Mouse (Mus musculus) kidney, embryonic 15.5 days (tissue): ENCODE data around the gene Atp5mpl. TPM values are rescaled to one million over a fixed set of nuclear protein-coding genes. Genes with fewer than 3 reads are reported as not detected.
A peak's percentile ranks its signal among the peaks of the same experiment; 100 is the strongest.

Experiments used
- ATAC-seq: fragments of 200-750 bp; cut with Nextera tagmentation; replicated peaks from 2 replicates; pipeline ENCODE4 v1.8.0; 2017; ENCODE audit warnings: moderate TSS enrichment; ENCODE audit not compliant: low FRiP score
- H3K27ac ChIP-seq: fragments of 300-500 bp; sonication (generic); 2 replicates; pipeline ENCODE4 v1.5.1; 2015; ENCODE audit warnings: mild to moderate bottlenecking, inconsistent platforms
- H3K27me3 ChIP-seq: fragments of 300-500 bp; sonication (generic); 2 replicates; pipeline ENCODE4 v1.6.1; 2015; ENCODE audit warnings: inconsistent platforms
- H3K36me3 ChIP-seq: fragments of 300-500 bp; sonication (generic); 2 replicates; pipeline ENCODE4 v1.6.1; 2015; ENCODE audit warnings: inconsistent platforms
- H3K4me1 ChIP-seq: fragments of 300-500 bp; sonication (generic); 2 replicates; pipeline ENCODE4 v1.6.1; 2015; ENCODE audit warnings: inconsistent platforms
- H3K4me2 ChIP-seq: fragments of 300-500 bp; sonication (generic); 2 replicates; pipeline ENCODE4 v1.6.1; 2015; ENCODE audit warnings: moderate library complexity, mild to moderate bottlenecking, inconsistent platforms
- H3K4me3 ChIP-seq: fragments of 300-500 bp; sonication (generic); replicated peaks from 2 replicates; pipeline ENCODE4 v1.5.1; 2015; ENCODE audit warnings: mild to moderate bottlenecking, inconsistent platforms
- H3K9ac ChIP-seq: fragments of 300-500 bp; sonication (generic); 2 replicates; pipeline ENCODE4 v1.6.1; 2015; ENCODE audit warnings: mild to moderate bottlenecking, inconsistent platforms
- H3K9me3 ChIP-seq: fragments of 300-500 bp; sonication (generic); replicated peaks from 2 replicates; pipeline ENCODE4 v1.6.1; 2016; ENCODE audit warnings: inconsistent platforms
- WGBS: fragments of 180-500 bp; shearing (Covaris S2); methylation state at CpG from one replicate; pipeline ENCODE4 v1.1.7; 2015; ENCODE audit warnings: mixed read lengths; 5-methylcytosine and 5-hydroxymethylcytosine counted together
- polyA plus RNA-seq: library from polyadenylated mRNA; unstranded; fragments of >200 nt; fragmentation: Nextera tagmentation; extraction: Ambion mirVana; gene quantifications from 2 replicates; pipeline ENCODE4 v1.2.1, GENCODE M21; 2015

The Atp5mpl gene
- polyA plus RNA-seq: 785 and 879 TPM in 2 replicates

DNA sequence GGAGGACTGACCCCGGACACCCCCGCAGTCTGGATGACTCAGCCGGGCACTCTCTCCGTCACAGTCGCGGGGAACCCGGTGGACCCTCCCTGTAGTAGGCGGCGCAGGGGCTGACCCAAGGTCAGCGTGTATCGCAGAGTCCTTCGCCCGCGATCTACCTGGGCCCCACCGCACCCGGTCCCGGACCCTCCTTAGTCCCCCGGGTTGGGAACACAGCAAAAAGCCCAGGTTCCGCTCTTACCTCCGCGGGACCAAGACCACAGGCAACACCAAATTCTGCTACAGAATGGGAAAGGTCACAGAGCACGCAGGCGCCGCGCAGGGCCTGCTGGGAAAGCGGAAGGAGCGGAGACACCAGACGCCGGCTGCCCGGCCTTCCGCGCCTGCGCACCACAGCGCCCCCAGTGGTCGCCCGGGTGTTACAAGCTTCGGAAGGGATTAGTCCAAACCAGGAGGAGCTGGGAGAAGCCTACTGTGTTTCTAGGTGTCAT, at the start of gene Atp5mpl:
Gene Atp5mpl, minus strand, starts transcription at position 295 of the 491 bp plus-strand sequence.
- peak within 1 kb of the TSS; percentile 89 for H3K9ac ChIP-seq
- WGBS: under 1% methylated on average over 37 of the region's 37 CpGs
- peak; percentile 92 for ATAC-seq
- peaks cover 15% of the 10 kb centered on the region for H3K4me1 ChIP-seq
- peak within 1 kb of the TSS; percentile 83 for H3K27ac ChIP-seq
- H3K36me3 ChIP-seq: peaks cover 27% of the 10 kb centered on the region
- H3K4me2 ChIP-seq: peak within 1 kb of the TSS; percentile 84
- H3K27me3 ChIP-seq: no peaks in the 10 kb centered on the region
- H3K4me3 ChIP-seq: peak within 1 kb of the TSS; percentile 93
- no peaks in the 10 kb centered on the region for H3K9me3 ChIP-seq

DNA sequence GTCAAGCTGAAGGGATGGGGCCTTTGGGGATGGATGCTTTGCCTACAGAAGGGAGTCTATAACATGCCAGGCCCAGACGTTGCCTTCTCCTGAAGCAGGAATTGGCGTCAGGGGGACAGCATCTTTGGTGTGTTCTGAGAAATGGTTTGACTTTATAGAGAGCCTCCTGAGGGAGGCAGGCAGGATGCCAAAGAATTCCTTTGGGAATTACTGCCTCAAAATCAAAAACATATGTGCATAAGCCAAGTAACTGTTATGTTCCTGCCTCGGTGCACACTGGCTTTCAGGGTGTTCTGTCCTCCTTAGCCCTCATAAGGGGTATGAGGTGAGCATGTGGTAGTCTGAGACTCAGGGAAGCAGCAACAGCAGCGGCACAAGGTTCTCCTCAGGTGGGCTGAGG, 49.6 kb upstream of the Atp5mpl start:
- Histone ChIP-seq H3K4me3 (no peak overlapping the region), H3K27me3 (no peaks in the 10 kb centered on the region), H3K4me1 (peaks cover 14% of the 10 kb centered on the region), H3K9ac (no peak overlapping the region), H3K4me2 (no peak overlapping the region), H3K9me3 (peaks cover 7% of the 10 kb centered on the region; the same call in 1 of the 2 replicates), H3K27ac (no peak overlapping the region), H3K36me3 (no peaks in the 10 kb centered on the region)
- 72% methylated on average over 4 of the region's 4 CpGs for WGBS
- no peak for ATAC-seq

DNA sequence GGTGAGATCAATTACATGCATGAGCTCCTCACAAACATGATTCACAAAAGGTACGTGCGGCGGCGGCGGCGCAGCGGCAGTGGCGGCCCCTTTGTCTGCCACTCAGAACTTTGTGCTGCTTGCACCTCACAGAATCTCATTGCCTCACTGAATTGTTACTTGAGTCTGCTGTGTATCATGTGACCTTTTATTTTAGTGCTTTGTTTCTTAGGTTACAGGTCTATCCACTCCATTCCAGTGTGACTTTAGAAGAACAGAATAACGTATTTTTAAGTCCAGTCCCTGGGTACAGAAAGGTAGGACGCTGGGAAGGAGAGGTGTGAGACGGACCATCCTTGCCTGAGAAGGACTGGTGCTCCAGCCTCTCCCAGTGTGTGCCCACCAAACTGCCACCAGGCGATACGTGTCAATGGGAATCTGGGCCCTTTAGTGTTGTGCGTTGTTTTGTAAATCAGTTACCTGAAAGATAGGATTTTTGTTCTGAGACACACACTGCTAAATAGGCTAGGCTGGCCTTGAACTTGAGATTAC, 46.6 kb upstream of the Atp5mpl start:
- Histone ChIP-seq H3K9me3 (no peaks in the 10 kb centered on the region), H3K4me3 (peak overlapping the region; percentile 27), H3K27ac (peak overlapping the region; percentile 84), H3K36me3 (no peaks in the 10 kb centered on the region), H3K9ac (0 out of 2 replicates have a peak overlapping the region, but pooled peaks have one; percentile 15), H3K4me2 (peak overlapping the region; percentile 54), H3K27me3 (no peaks in the 10 kb centered on the region), H3K4me1 (peaks cover 14% of the 10 kb centered on the region)
- peak; percentile 68 for ATAC-seq
- 23% methylated on average over 14 of the region's 14 CpGs for WGBS

DNA sequence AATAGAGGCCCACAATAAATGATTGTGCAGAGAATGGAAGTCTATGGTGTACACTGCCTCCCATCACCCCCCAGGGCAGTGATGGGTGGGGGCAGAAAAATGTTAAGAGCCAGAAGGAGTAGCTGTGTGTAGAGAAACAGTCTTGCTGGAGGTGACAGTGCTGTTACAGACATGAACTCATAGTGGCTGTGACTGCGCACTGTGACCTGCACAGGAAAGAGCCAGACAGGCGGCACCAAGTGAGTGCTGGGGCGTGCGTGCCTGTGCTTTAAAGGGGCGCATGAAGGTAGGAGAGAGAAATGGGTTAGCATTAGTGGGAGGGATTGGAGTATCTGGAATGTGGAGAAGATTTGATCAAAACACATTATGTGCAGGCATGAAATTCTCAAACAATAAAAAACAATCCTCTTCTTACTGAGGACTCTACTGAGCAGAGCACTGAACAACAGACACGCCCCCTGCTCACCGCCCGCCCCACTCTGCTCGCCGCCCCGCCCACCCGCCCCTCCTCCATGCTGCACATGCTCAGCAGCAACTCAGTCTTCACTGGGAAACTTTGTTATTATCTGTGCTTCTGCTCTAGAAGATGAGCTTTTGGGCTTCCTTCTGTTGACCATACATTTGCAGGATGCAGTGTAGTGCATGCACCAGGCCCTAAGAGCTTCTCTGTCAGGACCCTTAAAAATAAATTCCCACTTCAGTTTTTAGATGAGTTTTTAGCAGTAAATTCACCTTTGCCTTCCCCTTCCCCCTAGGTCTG, 45.9 kb upstream of the Atp5mpl start:
- ATAC-seq: peak; percentile 96

DNA sequence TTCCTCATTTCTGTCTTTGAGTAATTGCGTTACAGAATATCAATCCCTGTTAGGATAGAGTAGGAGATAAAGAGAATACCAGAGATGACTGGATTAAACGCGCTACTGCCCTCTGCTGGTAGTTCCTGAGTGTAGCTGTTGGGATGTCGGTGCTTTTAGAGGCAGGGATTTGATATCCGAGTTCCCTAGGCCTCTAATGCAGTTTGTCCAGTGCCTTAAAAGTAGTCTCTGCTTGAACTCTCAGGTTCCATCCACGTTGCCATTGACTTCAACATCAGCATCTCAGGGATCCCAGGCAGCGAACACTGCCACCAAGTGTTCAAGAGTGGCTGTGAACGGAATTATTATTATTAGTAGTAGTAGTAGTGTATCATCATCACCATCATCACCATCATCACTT, 34.4 kb upstream of the Atp5mpl start:
- Histone ChIP-seq H3K27ac (no peak overlapping the region), H3K9ac (no peak overlapping the region), H3K36me3 (no peaks in the 10 kb centered on the region), H3K9me3 (0 out of 2 replicates have a peak, but pooled peaks cover under 1% of the 10 kb centered on the region), H3K4me2 (no peak overlapping the region), H3K4me3 (no peak overlapping the region), H3K4me1 (no peaks in the 10 kb centered on the region), H3K27me3 (no peaks in the 10 kb centered on the region)
- WGBS: 19% methylated on average over 8 of the region's 8 CpGs
- ATAC-seq: no peak

More for the DNA sequence above, 45.9 kb upstream of the Atp5mpl start:
- H3K4me3 ChIP-seq: peak overlapping the region; percentile 27
- H3K9ac ChIP-seq: 0 out of 2 replicates have a peak overlapping the region, but pooled peaks have one; percentile 15
- no peaks in the 10 kb centered on the region for H3K9me3 ChIP-seq
- peaks cover 14% of the 10 kb centered on the region for H3K4me1 ChIP-seq
- no peaks in the 10 kb centered on the region for H3K36me3 ChIP-seq
- 28% methylated on average over 12 of the region's 12 CpGs for WGBS
- no peaks in the 10 kb centered on the region for H3K27me3 ChIP-seq
- peak overlapping the region; percentile 54 for H3K4me2 ChIP-seq
- peak overlapping the region; percentile 84 for H3K27ac ChIP-seq

DNA sequence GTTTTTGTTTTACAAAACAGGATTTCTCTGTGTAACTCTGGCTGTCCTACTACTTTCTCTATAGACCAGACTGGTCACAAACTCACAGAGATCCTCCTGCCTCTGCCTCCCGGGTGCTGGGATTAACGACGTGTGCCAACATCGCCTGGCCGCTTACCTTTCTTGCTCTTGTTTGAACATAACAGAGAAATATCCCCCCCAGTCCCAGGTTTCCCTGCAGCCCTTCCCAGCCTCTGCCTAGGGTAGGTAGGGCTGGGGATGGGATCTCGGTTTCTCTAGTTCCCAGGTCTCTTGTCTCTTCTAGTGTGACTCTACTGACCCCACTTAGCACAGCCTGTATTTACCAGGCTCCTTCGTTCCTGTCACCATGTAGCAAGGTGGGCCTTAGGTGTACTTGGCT, 33.0 kb upstream of the Atp5mpl start:
- H3K9ac ChIP-seq: no peak overlapping the region
- no peak overlapping the region for H3K4me2 ChIP-seq
- H3K4me1 ChIP-seq: no peaks in the 10 kb centered on the region
- ATAC-seq: no peak
- no peak overlapping the region for H3K27ac ChIP-seq
- H3K9me3 ChIP-seq: 0 out of 2 replicates have a peak, but pooled peaks cover 7% of the 10 kb centered on the region
- 91% methylated on average over 7 of the region's 7 CpGs for WGBS
- H3K36me3 ChIP-seq: no peaks in the 10 kb centered on the region
- no peaks in the 10 kb centered on the region for H3K27me3 ChIP-seq
- no peak overlapping the region for H3K4me3 ChIP-seq

DNA sequence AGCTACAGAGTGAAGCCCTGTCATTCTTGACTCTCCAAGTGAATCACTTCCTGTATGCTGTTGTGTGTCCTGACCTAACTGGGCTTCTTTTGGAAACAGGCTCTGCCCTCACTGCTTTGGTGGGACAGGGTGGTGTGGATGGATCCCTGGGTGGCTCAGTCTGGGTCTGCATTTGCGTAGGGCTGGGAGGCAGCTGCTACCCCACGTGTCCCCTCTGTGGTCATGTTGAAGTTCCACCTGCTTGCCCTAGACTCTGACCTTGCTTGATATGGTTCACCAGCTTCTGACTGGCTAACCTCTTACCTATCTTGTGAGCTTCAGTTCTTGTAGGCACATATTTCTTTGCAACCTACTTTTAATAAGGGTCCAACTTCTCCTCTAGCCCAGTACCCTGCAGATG, 28.4 kb upstream of the Atp5mpl start:
- WGBS: 91% methylated on average over 2 of the region's 2 CpGs

DNA sequence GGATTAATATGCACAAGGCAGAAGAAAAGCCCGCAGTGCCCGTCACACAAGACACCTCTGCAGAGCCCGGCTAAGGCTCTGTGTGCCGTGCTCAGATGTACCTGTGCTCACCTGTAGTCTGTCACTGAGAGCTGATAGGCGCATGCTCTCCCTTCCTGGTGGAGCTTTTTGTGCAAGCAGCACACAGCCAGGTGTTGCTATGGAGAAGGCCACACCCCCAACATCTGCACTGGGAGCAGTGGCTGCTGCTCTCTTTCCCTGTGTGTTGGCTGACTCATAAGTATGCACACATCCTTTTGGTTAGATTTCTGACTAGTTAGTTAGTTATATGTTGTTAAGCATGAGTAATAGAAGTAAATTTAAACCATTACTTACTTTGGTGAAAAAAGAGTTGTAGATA, 25.8 kb upstream of the Atp5mpl start:
- no peak for ATAC-seq
- Histone ChIP-seq H3K9me3 (0 out of 2 replicates have a peak, but pooled peaks cover 7% of the 10 kb centered on the region), H3K9ac (no peak overlapping the region), H3K4me1 (0 out of 2 replicates have a peak, but pooled peaks cover 6% of the 10 kb centered on the region), H3K27ac (no peak overlapping the region), H3K27me3 (no peaks in the 10 kb centered on the region; the same call in 1 of the 2 replicates), H3K4me3 (no peak overlapping the region), H3K36me3 (no peaks in the 10 kb centered on the region), H3K4me2 (no peak overlapping the region)
- WGBS: 92% methylated on average over 5 of the region's 5 CpGs

More for the DNA sequence above, 28.4 kb upstream of the Atp5mpl start:
- Histone ChIP-seq H3K27me3 (no peaks in the 10 kb centered on the region), H3K27ac (no peak overlapping the region), H3K9me3 (0 out of 2 replicates have a peak, but pooled peaks cover 7% of the 10 kb centered on the region), H3K4me1 (0 out of 2 replicates have a peak, but pooled peaks cover under 1% of the 10 kb centered on the region), H3K4me3 (no peak overlapping the region), H3K4me2 (no peak overlapping the region), H3K36me3 (no peaks in the 10 kb centered on the region), H3K9ac (no peak overlapping the region)
- ATAC-seq: no peak

DNA sequence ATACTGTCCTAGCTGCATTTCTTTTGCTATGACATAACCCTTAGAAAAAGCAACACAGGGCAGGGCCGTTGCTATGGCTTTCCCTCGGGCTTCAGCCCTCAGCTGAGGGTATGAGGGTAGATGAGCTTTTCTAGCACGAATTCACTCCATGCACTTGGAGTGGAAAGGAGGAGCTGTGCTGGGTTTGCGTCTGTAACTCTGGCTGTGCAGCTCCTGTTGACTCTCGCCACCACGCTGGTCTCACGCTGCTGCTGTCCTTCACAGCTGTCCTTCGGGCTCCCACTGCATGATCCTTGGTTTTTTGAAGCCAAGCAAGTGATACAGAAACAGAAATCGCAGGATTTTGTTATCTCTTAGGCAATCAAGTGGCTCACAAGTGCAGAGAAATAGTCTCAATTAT, 20.0 kb upstream of the Atp5mpl start:
- no peaks in the 10 kb centered on the region for H3K36me3 ChIP-seq
- peaks cover 9% of the 10 kb centered on the region; the same call in 1 of the 2 replicates for H3K27me3 ChIP-seq
- H3K4me1 ChIP-seq: 0 out of 2 replicates have a peak, but pooled peaks cover 6% of the 10 kb centered on the region
- ATAC-seq: no peak
- no peak overlapping the region for H3K4me3 ChIP-seq
- WGBS: 48% methylated on average over 9 of the region's 9 CpGs
- H3K4me2 ChIP-seq: no peak overlapping the region
- H3K9me3 ChIP-seq: no peaks in the 10 kb centered on the region
- H3K27ac ChIP-seq: no peak overlapping the region
- no peak overlapping the region for H3K9ac ChIP-seq

DNA sequence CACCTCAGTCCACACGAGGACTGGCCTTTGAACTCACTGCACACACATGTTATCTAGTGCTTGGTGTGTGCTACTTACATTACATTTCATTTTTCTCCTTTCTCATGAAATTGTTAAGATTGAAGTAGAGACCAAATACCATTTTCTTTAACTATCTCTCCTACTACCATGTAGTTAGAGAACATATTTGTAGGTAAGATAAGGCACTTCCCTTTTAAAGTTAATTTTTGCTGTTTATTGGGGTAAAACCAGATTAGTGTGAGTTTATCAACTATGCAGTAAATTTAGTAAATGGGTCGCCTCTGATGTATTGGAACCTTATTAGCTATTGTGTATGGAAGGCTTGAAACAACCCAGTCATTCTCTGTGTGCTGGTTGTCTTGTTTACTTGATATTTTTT, 16.4 kb upstream of the Atp5mpl start:
- Histone ChIP-seq H3K9ac (no peak overlapping the region), H3K27ac (no peak overlapping the region), H3K4me2 (no peak overlapping the region), H3K36me3 (no peaks in the 10 kb centered on the region), H3K27me3 (peaks cover 17% of the 10 kb centered on the region), H3K4me1 (no peaks in the 10 kb centered on the region), H3K9me3 (no peaks in the 10 kb centered on the region), H3K4me3 (no peak overlapping the region)
- WGBS: 70% methylated on average over 2 of the region's 2 CpGs
- no peak for ATAC-seq

DNA sequence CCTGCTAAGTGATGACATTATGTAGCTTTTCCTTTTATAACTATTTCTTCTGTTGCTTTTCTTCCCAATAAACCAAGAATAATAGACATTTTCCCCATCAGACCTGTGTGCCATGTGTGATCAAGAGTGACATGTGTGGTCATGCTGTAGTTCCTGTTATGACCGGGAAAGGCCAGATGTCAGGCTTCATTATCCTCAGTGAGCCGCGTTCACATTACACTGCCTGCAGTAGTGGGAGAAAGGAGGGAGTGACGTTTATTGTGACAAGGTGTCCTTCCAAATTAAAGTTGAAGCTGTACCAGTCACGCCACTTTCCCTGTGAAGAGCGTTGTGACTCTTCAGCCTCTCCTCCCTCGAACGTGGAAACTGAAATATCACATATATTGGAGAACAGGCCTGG, 15.1 kb upstream of the Atp5mpl start:
- Histone ChIP-seq H3K4me3 (no peak overlapping the region), H3K9ac (no peak overlapping the region), H3K27ac (no peak overlapping the region), H3K27me3 (peaks cover 11% of the 10 kb centered on the region), H3K4me2 (no peak overlapping the region), H3K36me3 (no peaks in the 10 kb centered on the region), H3K9me3 (no peaks in the 10 kb centered on the region), H3K4me1 (no peaks in the 10 kb centered on the region)
- no peak for ATAC-seq
- WGBS: 56% methylated on average over 8 of the region's 8 CpGs

DNA sequence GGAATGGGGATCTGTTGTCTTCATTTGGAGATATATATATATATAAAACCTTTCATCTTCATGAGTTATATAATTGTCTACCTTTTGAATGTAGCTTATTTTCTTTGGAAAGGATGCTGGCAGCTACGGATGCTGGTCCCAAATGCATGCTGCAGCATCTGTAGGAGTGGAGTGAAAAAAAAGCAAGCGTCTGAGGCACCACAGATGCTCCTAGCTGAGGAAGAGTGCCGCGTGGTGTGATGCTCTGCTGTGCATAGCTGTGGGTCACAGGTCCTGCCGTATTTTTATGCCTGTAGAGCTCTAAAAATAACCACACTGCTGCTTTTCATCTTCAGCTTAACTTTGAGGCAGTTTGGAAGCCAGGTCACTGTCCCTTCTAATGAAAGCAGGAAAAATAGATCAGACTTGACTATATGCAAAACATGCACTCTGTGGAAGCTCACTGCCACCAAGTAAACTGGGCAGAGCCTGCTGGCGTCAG, 14.2 kb upstream of the Atp5mpl start, which contains the start of gene Rd3l:
Gene Rd3l, minus strand, starts transcription at position 431 of the 481 bp plus-strand sequence.
- Histone ChIP-seq H3K4me2 (no peak within 1 kb of the TSS), H3K4me3 (no peak within 1 kb of the TSS), H3K9ac (no peak within 1 kb of the TSS), H3K9me3 (no peaks in the 10 kb centered on the region), H3K27me3 (peaks cover 8% of the 10 kb centered on the region), H3K27ac (no peak within 1 kb of the TSS), H3K36me3 (no peaks in the 10 kb centered on the region), H3K4me1 (no peaks in the 10 kb centered on the region)
- 60% methylated on average over 6 of the region's 6 CpGs for WGBS
- ATAC-seq: no peak
